Comparison of ENCODE assay signal across 8 mouse cellular contexts in genomic region chr14:45566066-45566937, GRCm38 (mm10). TPM values are rescaled to one million over a fixed set of nuclear protein-coding genes. Genes with fewer than 3 reads are reported as not detected.
DNase-seq lines count a peak whose midpoint lies in the region; ATAC-seq and TF ChIP-seq lines count a peak whose summit lies in the region.

No protein-coding gene starts in this region.

- no peaks in the 10 kb centered on the region for H3K36me3 ChIP-seq in forebrain, postnatal 0 days (ENCODE audit: insufficient read depth)

- ATAC-seq in forebrain, postnatal 0 days = no peak

- peak overlapping the region; percentile 17 for H3K4me3 ChIP-seq in forebrain, postnatal 0 days (ENCODE audit: low read depth, low read length)

- WGBS in forebrain, postnatal 0 days = 22% methylated on average over 32 of the region's 33 CpGs

- no peak overlapping the region for H3K9ac ChIP-seq in forebrain, postnatal 0 days

- no peaks in the 10 kb centered on the region for H3K4me1 ChIP-seq in forebrain, postnatal 0 days (ENCODE audit: insufficient read depth)

- peak; percentile 73 for TF ChIP-seq CTCF in forebrain, postnatal 0 days (IDR thresholded peaks at IDR 0.05; ENCODE audit: low read depth)

- H3K27ac ChIP-seq in forebrain, postnatal 0 days (ENCODE audit: low read depth, low read length) = peak overlapping the region; percentile 70; the same call in 1 of the 2 replicates

- intact Hi-C loops in left cerebral cortex, postnatal 4 days (cut with DNase I) = no loop called here

- H3K4me2 ChIP-seq in forebrain, postnatal 0 days (ENCODE audit: low read depth) = peak overlapping the region; percentile 46

- peak; percentile 49 to 84 for DNase-seq in heart, adult 18-20 months
- DNase-seq in heart, adult 11 months = no peak
- DNase-seq in cerebellum, adult 8-10 months = peak; percentile 43
- DNase-seq in forebrain, postnatal 0 days = peak; percentile 74
- DNase-seq in hindlimb bud, embryonic 11.5 days (ENCODE audit: extremely low spot score, low read depth, low spot score) = peak; percentile 66
- DNase-seq in left cerebral cortex, postnatal 4 days = peak; percentile 73
- DNase-seq in mesoderm, embryonic 11.5 days (ENCODE audit: low read depth, low spot score) = peak; percentile 87
- DNase-seq in spleen, postnatal 14 days (ENCODE audit: low spot score in 2 of 2) = peak; percentile 36 to 56

- no peaks in the 10 kb centered on the region for H3K27me3 ChIP-seq in forebrain, postnatal 0 days (ENCODE audit: insufficient read depth, low read length)

- H3K9me3 ChIP-seq in forebrain, postnatal 0 days (ENCODE audit: low read length) = no peaks in the 10 kb centered on the region

RNA-seq across cellular contexts. Expression of gene Fermt2, which starts 36.4 kb away (rescaled TPM):
- total RNA-seq in heart, adult 18-20 months (2021) = 100 to 1,000 TPM; 215 to 269 TPM
- total RNA-seq in forebrain, postnatal 0 days (2014; rRNA removed) = 29.5 and 36.2 TPM in 2 replicates
- polyA plus RNA-seq in forebrain, postnatal 0 days (2015; fragmentation: Nextera tagmentation; extraction: Ambion mirVana) = 59.4 and 61.5 TPM in 2 replicates
- total RNA-seq in left cerebral cortex, postnatal 4 days (2021) = 10 to 100 TPM; 72.8 to 77.2 TPM
